ENCODE assay signal across 34 mouse cellular contexts in genomic region chr14:73031218-73031617, GRCm38 (mm10). TPM values are rescaled to one million over a fixed set of nuclear protein-coding genes. Genes with fewer than 3 reads are reported as not detected.
"Had no signal": no experiment of that assay in that cellular context is flagged by ENCODE, and none has a peak within 500 bp of the region (broad histone marks: within the 10 kb centered on the region; RNA-seq: fewer than 3 reads in every experiment).

No protein-coding gene starts in this region.

- DNase-seq: left cerebral cortex, postnatal 4 days; liver; liver, embryonic 13.5 days; liver, postnatal 0 days; lung, adult 18-20 months; lung, adult 2 months; lung, embryonic 14.5 days; lung, postnatal 10 days; lung, postnatal 14 days; lung, postnatal 36 days; lung, postnatal 4 days; midbrain, embryonic 14.5 days had no signal

- H3K4me2 ChIP-seq: limb, embryonic 12.5 days; limb, embryonic 13.5 days; limb, embryonic 15.5 days; liver, embryonic 11.5 days; liver, embryonic 12.5 days; liver, embryonic 13.5 days; liver, embryonic 15.5 days; lung, embryonic 14.5 days; lung, embryonic 15.5 days; midbrain, embryonic 11.5 days; midbrain, embryonic 12.5 days; midbrain, embryonic 13.5 days; midbrain, embryonic 15.5 days; neural tube, embryonic 12.5 days had no signal

- H3K27ac ChIP-seq: limb, embryonic 10.5 days; limb, embryonic 12.5 days; limb, embryonic 13.5 days; limb, embryonic 15.5 days; liver, embryonic 12.5 days; liver, embryonic 13.5 days; liver, embryonic 14.5 days; liver, embryonic 15.5 days; lung, embryonic 15.5 days; macrophage; midbrain, embryonic 10.5 days; midbrain, embryonic 12.5 days; midbrain, embryonic 13.5 days; midbrain, embryonic 15.5 days; neural tube, embryonic 12.5 days had no signal

- H3K9me3 ChIP-seq: limb, embryonic 10.5 days; limb, embryonic 12.5 days; limb, embryonic 13.5 days; limb, embryonic 15.5 days; liver, embryonic 12.5 days; liver, embryonic 13.5 days; liver, embryonic 15.5 days; lung, embryonic 15.5 days; megakaryocyte, embryonic 14.5 days; midbrain, embryonic 10.5 days; midbrain, embryonic 12.5 days; midbrain, embryonic 13.5 days; midbrain, embryonic 15.5 days; neural tube, embryonic 12.5 days had no signal

- H3K4me1 ChIP-seq: limb, embryonic 10.5 days; limb, embryonic 12.5 days; limb, embryonic 13.5 days; limb, embryonic 15.5 days; liver, embryonic 12.5 days; liver, embryonic 13.5 days; liver, embryonic 15.5 days; lung, embryonic 15.5 days; midbrain, embryonic 10.5 days; midbrain, embryonic 12.5 days; midbrain, embryonic 13.5 days; midbrain, embryonic 15.5 days; neural tube, embryonic 12.5 days had no signal

- H3K4me3 ChIP-seq: limb, embryonic 10.5 days; limb, embryonic 12.5 days; limb, embryonic 13.5 days; limb, embryonic 15.5 days; liver, embryonic 12.5 days; liver, embryonic 13.5 days; liver, embryonic 15.5 days; lung, embryonic 15.5 days; megakaryocyte, embryonic 14.5 days; midbrain, embryonic 10.5 days; midbrain, embryonic 12.5 days; midbrain, embryonic 13.5 days; midbrain, embryonic 15.5 days; myocyte; neural tube, embryonic 12.5 days had no signal

- H3K27me3 ChIP-seq: limb, embryonic 12.5 days; limb, embryonic 13.5 days; limb, embryonic 15.5 days; liver, embryonic 12.5 days; liver, embryonic 13.5 days; liver, embryonic 15.5 days; lung, embryonic 15.5 days; megakaryocyte, embryonic 14.5 days; midbrain, embryonic 12.5 days; midbrain, embryonic 13.5 days; midbrain, embryonic 15.5 days; neural tube, embryonic 12.5 days had no signal

- H3K9ac ChIP-seq: limb, embryonic 12.5 days; limb, embryonic 13.5 days; limb, embryonic 15.5 days; liver, embryonic 12.5 days; liver, embryonic 13.5 days; liver, embryonic 14.5 days; liver, embryonic 15.5 days; liver, postnatal 0 days; lung, embryonic 14.5 days; lung, embryonic 15.5 days; midbrain, embryonic 12.5 days; midbrain, embryonic 13.5 days; midbrain, embryonic 15.5 days; neural tube, embryonic 12.5 days had no signal

- H3K36me3 ChIP-seq: limb, embryonic 10.5 days; limb, embryonic 12.5 days; limb, embryonic 13.5 days; limb, embryonic 15.5 days; liver, embryonic 12.5 days; liver, embryonic 13.5 days; liver, embryonic 15.5 days; lung, embryonic 15.5 days; midbrain, embryonic 10.5 days; midbrain, embryonic 12.5 days; midbrain, embryonic 13.5 days; midbrain, embryonic 15.5 days; neural tube, embryonic 12.5 days had no signal

RNA-seq across cellular contexts. Expression of gene Cysltr2, which starts 17.7 kb away (rescaled TPM):
- total RNA-seq: megakaryocyte, adult 5-6 weeks; midbrain, postnatal 0 days had no signal
- polyA plus RNA-seq: limb, embryonic 10.5 days; limb, embryonic 11.5 days; limb, embryonic 12.5 days; limb, embryonic 13.5 days; lung, embryonic 14.5 days; midbrain, embryonic 10.5 days; midbrain, embryonic 11.5 days; midbrain, embryonic 12.5 days; midbrain, embryonic 13.5 days; midbrain, embryonic 16.5 days; myocyte; neural tube, embryonic 12.5 days had no signal
